Mouse (Mus musculus) heart, embryonic 10.5 days (tissue): ENCODE results near the gene Hpf1. TPM values are rescaled to one million over a fixed set of nuclear protein-coding genes. Genes with fewer than 3 reads are reported as not detected.

ENCODE experiments used
- DNase-seq: peaks from one replicate; pipeline ENCODE4 v3.0.0-alpha.2; 2017; ENCODE audit warnings: low spot score
- H3K27ac ChIP-seq: fragments of 300-500 bp; sonication (generic); 2 replicates; pipeline ENCODE4 v1.5.1; 2016; ENCODE audit warnings: mild to moderate bottlenecking
- H3K27me3 ChIP-seq: fragments of 300-500 bp; sonication (generic); 2 replicates; pipeline ENCODE4 v1.6.1; 2016; ENCODE audit warnings: mild to moderate bottlenecking; ENCODE audit not compliant: poor library complexity, insufficient read depth, severe bottlenecking
- H3K36me3 ChIP-seq: fragments of 300-500 bp; sonication (generic); 2 replicates; pipeline ENCODE4 v1.6.1; 2016; ENCODE audit warnings: mild to moderate bottlenecking, moderate library complexity
- H3K4me1 ChIP-seq: fragments of 300-500 bp; sonication (generic); 2 replicates; pipeline ENCODE4 v1.6.1; 2016; ENCODE audit warnings: mild to moderate bottlenecking
- H3K4me3 ChIP-seq: fragments of 300-500 bp; sonication (generic); 2 replicates; pipeline ENCODE4 v1.5.1; 2016; ENCODE audit warnings: mild to moderate bottlenecking, moderate library complexity
- H3K9me3 ChIP-seq: fragments of 300-500 bp; sonication (generic); 2 replicates; pipeline ENCODE4 v1.6.1; 2016; ENCODE audit warnings: mild to moderate bottlenecking, moderate library complexity
- WGBS: fragments of 180-500 bp; shearing (Covaris S2); methylation state at CpG from one replicate; pipeline ENCODE4 v1.1.7; 2016; 5-methylcytosine and 5-hydroxymethylcytosine counted together
- polyA plus RNA-seq: library from polyadenylated mRNA; unstranded; fragments of >200 nt; fragmentation: Nextera tagmentation; extraction: Ambion mirVana; gene quantifications from 2 replicates; pipeline ENCODE4 v1.2.1, GENCODE M21; 2016

Gene Hpf1
- polyA plus RNA-seq, 1 experiment from 2014 or later, result 98.3 TPM

DNA sequence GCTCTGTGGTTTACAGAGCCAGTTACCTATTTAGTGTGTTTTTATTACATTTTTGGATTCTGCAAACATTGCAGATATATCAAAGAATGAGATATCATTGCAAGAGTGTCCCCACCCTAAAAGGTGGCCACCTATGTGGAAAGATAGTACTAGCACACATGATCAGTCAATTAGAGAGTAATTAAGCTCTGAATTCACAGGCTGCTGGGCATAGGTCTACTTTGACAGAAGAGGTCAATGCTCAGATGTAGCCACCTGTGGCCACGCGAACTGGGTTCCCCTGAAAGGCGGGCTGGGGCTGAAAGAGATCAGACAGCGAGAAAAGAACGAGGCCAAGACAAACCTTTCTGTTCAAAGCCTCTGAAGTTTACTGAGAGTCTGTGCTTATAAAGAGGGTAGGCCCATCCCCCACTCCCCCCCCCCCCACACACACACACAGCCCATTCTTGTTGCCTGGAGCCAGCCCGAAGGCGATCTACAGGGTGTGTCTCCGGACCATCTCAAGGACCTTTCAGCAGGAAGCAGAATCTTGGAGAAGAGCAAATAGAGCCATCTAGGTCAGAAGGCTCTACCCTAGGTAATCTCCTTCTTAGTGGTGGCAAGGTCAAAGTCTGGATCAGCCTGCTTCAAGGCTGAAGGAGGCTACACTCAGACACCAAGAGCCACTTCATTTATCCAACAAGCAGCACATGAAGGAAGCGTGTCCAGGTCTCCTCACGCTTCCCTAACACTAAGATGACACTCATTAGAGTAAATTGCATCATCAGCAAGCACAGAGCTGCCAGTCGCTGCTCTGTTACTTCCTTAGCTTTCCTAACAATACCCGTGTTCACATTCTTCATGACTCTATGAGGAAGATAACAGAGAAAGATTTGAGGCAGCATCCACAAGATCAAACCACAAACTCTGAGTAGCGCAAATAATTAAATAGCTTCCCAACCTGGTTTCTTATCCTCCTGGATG, 19.7 kb upstream of the Hpf1 start:
- whole genome bisulfite sequencing, result 82% methylated on average over 13 of the region's 13 CpGs
- Histone ChIP-seq H3K36me3 (no peaks in the 10 kb centered on the region), H3K27me3 (no peaks in the 10 kb centered on the region), H3K27ac (no peak overlapping the region), H3K9me3 (no peaks in the 10 kb centered on the region), H3K4me1 (no peaks in the 10 kb centered on the region), H3K4me3 (no peak overlapping the region)
- DNase-seq, result no peak

GRCm38 (mm10) chr8:60878617-60879016, 11.6 kb upstream of the Hpf1 start:
- 58% methylated on average over 2 of the region's 2 CpGs for WGBS
- H3K36me3 ChIP-seq, result no peaks in the 10 kb centered on the region
- no peak for DNase-seq
- no peaks in the 10 kb centered on the region for H3K27me3 ChIP-seq
- H3K27ac ChIP-seq, result no peak overlapping the region
- no peaks in the 10 kb centered on the region for H3K4me1 ChIP-seq
- H3K9me3 ChIP-seq, result no peaks in the 10 kb centered on the region
- H3K4me3 ChIP-seq, result no peak overlapping the region

GRCm38 (mm10) chr8:60883419-60884137, 6.6 kb upstream of the Hpf1 start:
- H3K4me1 ChIP-seq, result no peaks in the 10 kb centered on the region
- DNase-seq, result no peak
- WGBS, result 77% methylated on average over 4 of the region's 4 CpGs
- no peaks in the 10 kb centered on the region for H3K36me3 ChIP-seq
- no peak overlapping the region for H3K4me3 ChIP-seq
- no peaks in the 10 kb centered on the region for H3K9me3 ChIP-seq
- H3K27ac ChIP-seq, result no peak overlapping the region
- no peaks in the 10 kb centered on the region for H3K27me3 ChIP-seq

DNA sequence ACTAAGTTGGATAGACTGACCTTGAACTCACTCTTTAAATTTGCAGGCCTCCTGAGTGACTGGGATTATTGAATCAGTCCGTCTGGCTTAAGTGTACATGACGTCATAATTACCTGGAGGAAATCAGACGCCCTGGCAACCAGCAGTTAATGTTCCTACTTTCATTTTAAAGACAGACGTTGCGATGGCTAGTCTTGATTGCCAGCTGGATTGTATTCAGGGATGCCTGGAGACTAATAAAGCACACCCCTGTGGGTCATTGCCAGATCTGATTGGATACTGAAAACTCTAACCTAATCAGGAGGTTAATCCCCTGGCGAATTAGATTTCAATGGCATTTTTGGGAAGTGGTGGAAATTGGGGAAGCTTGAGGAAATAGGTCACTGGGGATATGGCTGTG, 3.5 kb upstream of the Hpf1 start:
- no peaks in the 10 kb centered on the region for H3K27me3 ChIP-seq
- H3K36me3 ChIP-seq, result 0 out of 2 replicates have a peak, but pooled peaks cover under 1% of the 10 kb centered on the region
- H3K27ac ChIP-seq, result no peak overlapping the region
- WGBS, result 70% methylated on average over 6 of the region's 6 CpGs
- no peak overlapping the region for H3K4me3 ChIP-seq
- no peaks in the 10 kb centered on the region for H3K9me3 ChIP-seq
- no peak for DNase-seq
- H3K4me1 ChIP-seq, result peaks cover 10% of the 10 kb centered on the region; the same call in 1 of the 2 replicates

- peaks cover 33% of the 10 kb centered on the region for H3K4me1 ChIP-seq
- peaks cover 8% of the 10 kb centered on the region; the same call in 1 of the 2 replicates for H3K36me3 ChIP-seq
- H3K27me3 ChIP-seq, result no peaks in the 10 kb centered on the region
- DNase-seq, result no peak
- H3K4me3 ChIP-seq, result peak overlapping the region; percentile 83
- H3K27ac ChIP-seq, result no peak overlapping the region
- no peaks in the 10 kb centered on the region for H3K9me3 ChIP-seq
- WGBS, result 85% methylated on average over 11 of the region's 11 CpGs
Measured at GRCm38 (mm10) chr8:60889131-60889842, 931 bp upstream of the Hpf1 start.

DNA sequence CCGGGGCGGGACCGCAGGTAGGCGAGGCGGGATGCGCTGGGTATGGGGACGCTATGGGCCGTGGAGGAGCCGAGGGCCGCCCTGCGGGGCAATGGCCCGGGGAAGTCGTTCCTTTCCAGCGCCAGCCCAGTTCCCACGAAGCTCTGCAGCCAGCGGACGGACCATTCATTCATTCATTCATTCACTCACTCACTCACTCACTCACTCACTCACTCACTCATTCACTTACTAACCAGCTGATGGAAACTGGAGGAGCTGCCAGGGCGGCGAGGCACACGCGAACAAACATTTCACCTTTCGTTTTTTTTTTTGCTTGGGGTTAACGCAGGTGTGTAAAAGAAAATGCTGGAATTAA, 279 bp downstream of the Hpf1 start:
- Histone ChIP-seq H3K36me3 (peaks cover 8% of the 10 kb centered on the region; the same call in 1 of the 2 replicates), H3K4me3 (peak overlapping the region; percentile 83), H3K9me3 (no peaks in the 10 kb centered on the region), H3K27me3 (no peaks in the 10 kb centered on the region), H3K4me1 (peaks cover 37% of the 10 kb centered on the region), H3K27ac (peak overlapping the region; percentile 90)
- WGBS, result 1% methylated on average over 23 of the region's 23 CpGs
- no peak for DNase-seq

DNA sequence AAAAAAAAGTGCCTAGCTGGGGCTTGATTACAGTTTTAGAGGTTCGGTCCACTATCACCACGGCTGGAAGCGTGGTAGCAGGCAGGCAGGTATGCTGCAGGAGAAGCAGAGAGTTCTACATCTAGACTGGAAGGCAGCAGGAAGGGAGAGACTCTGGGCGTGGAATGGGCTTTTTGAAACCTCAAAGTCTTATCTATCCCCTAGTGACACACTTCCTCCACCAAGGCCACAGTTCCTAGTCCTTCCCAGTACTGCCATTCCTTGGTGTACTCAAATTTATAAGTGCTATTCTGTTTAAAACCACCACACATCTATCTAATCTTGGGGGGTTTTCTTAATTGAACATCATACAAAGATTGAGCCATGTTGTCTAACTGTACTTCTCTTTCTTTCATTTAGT, 1.5 kb downstream of the Hpf1 start:
- no peaks in the 10 kb centered on the region for H3K9me3 ChIP-seq
- peaks cover 45% of the 10 kb centered on the region for H3K4me1 ChIP-seq
- peak overlapping the region; percentile 83; the same call in 1 of the 2 replicates for H3K4me3 ChIP-seq
- no peaks in the 10 kb centered on the region for H3K27me3 ChIP-seq
- DNase-seq, result no peak
- H3K36me3 ChIP-seq, result peaks cover 8% of the 10 kb centered on the region; the same call in 1 of the 2 replicates
- 84% methylated on average over 4 of the region's 4 CpGs for WGBS
- no peak overlapping the region for H3K27ac ChIP-seq

DNA sequence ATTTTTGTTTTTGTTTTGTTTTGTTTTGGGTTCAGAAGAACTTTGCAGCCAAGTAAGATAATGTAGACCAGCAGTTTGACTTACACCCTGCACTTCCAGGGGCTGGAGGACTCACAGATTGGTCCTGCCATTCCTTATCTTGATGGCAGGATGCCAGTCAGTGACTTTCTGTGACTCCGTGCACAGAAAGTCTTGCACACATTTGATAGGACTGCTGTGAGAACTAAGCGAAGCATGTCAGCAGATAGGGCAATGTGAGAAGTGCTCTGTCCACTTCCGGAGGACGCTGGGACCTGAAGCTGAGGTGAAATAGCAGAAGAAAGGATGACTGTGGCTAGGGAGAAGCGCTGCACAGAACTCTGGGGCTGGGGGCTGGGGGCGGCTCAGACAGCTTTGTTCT, 5.7 kb downstream of the Hpf1 start:
- H3K36me3 ChIP-seq, result peaks cover 24% of the 10 kb centered on the region; the same call in 1 of the 2 replicates
- H3K27me3 ChIP-seq, result no peaks in the 10 kb centered on the region
- 49% methylated on average over 6 of the region's 6 CpGs for WGBS
- H3K4me1 ChIP-seq, result peaks cover 50% of the 10 kb centered on the region
- H3K9me3 ChIP-seq, result no peaks in the 10 kb centered on the region
- peak overlapping the region; percentile 29; the same call in 1 of the 2 replicates for H3K27ac ChIP-seq
- no peak overlapping the region for H3K4me3 ChIP-seq
- DNase-seq, result no peak

- Histone ChIP-seq H3K4me3 (no peak overlapping the region), H3K27ac (no peak overlapping the region), H3K36me3 (peaks cover 41% of the 10 kb centered on the region), H3K27me3 (no peaks in the 10 kb centered on the region), H3K4me1 (peaks cover 18% of the 10 kb centered on the region), H3K9me3 (no peaks in the 10 kb centered on the region)
- no peak for DNase-seq
- WGBS, result 85% methylated on average over 9 of the region's 9 CpGs
Measured at GRCm38 (mm10) chr8:60900147-60900546, 9.9 kb downstream of the Hpf1 start.

- no peaks in the 10 kb centered on the region for H3K9me3 ChIP-seq
- H3K4me1 ChIP-seq, result no peaks in the 10 kb centered on the region
- whole genome bisulfite sequencing, result 81% methylated on average over 4 of the region's 4 CpGs
- no peak overlapping the region for H3K4me3 ChIP-seq
- peaks cover 27% of the 10 kb centered on the region; the same call in 1 of the 2 replicates for H3K36me3 ChIP-seq
- H3K27ac ChIP-seq, result no peak overlapping the region
- no peaks in the 10 kb centered on the region for H3K27me3 ChIP-seq
- no peak for DNase-seq
Measured at GRCm38 (mm10) chr8:60912081-60912480, 21.9 kb downstream of the Hpf1 start.

GRCm38 (mm10) chr8:60912554-60912953, 22.3 kb downstream of the Hpf1 start:
- H3K27ac ChIP-seq, result no peak overlapping the region
- no peaks in the 10 kb centered on the region for H3K4me1 ChIP-seq
- no peak overlapping the region for H3K4me3 ChIP-seq
- H3K9me3 ChIP-seq, result no peaks in the 10 kb centered on the region
- no peak for DNase-seq
- 57% methylated on average over 10 of the region's 10 CpGs for WGBS
- no peaks in the 10 kb centered on the region for H3K27me3 ChIP-seq
- peaks cover 24% of the 10 kb centered on the region; the same call in 1 of the 2 replicates for H3K36me3 ChIP-seq

GRCm38 (mm10) chr8:60919069-60919468, 28.9 kb downstream of the Hpf1 start:
- DNase-seq, result no peak
- H3K9me3 ChIP-seq, result no peaks in the 10 kb centered on the region
- H3K4me3 ChIP-seq, result no peak overlapping the region
- H3K27me3 ChIP-seq, result no peaks in the 10 kb centered on the region
- H3K4me1 ChIP-seq, result no peaks in the 10 kb centered on the region
- H3K27ac ChIP-seq, result no peak overlapping the region
- WGBS, result 90% methylated on average over 3 of the region's 3 CpGs
- H3K36me3 ChIP-seq, result peaks cover 18% of the 10 kb centered on the region; the same call in 1 of the 2 replicates
